Mouse (Mus musculus): ENCODE data around the gene Slc38a2. TPM values are rescaled to one million over a fixed set of nuclear protein-coding genes. Genes with fewer than 3 reads are reported as not detected.

The Slc38a2 gene
- polyA plus RNA-seq, 1 experiment from 2014 or later, result 95.3 TPM

DNA sequence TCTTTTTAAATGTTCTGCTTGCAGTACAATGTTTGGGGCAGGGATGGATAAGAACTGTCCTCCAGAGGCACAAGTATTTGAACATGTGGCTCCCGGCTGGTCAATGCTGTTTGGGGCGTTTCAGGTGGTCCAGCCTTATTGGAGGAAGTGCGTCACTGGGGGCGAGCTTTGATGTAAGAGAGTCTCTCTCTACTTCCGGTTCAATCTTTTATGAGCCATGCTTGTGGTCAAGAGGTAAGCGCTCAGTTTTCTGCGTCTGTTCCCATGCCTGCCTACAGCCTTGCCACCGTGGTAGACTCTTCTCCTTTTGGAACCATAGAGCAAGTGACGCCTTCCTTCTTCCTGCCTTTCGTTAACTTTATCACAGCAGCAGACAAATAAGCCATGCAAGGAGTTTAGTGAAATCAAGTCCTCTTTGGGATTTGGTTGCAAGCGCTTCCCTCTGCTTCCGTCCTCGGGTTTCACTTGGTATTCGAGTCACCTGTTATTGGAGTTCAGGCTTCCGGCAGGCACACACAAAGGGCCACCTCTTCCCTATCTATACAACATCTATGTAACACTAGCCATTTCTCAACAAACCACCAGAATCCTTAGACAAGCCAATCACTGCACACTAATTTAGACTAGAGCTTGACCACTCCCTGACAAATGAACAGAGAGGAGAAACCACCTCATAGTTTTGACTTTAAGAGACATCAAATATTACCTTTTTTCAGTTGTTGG lies 37.3 kb upstream of the Slc38a2 start:
- Histone ChIP-seq H3K36me3 (no peaks in the 10 kb centered on the region), H3K4me3 (replicated peaks) (no peak overlapping the region), H3K4me2 (replicated peaks) (no peak overlapping the region), H3K4me1 (replicated peaks) (0 out of 2 replicates have a peak, but pooled peaks cover 3% of the 10 kb centered on the region), H3K9me3 (no peaks in the 10 kb centered on the region), H3K27me3 (replicated peaks) (no peaks in the 10 kb centered on the region), H3K27ac (no peak overlapping the region), H3K9ac (no peak overlapping the region)
- 81% methylated on average over 15 of the region's 15 CpGs for WGBS
- ATAC-seq, result no peak

DNA sequence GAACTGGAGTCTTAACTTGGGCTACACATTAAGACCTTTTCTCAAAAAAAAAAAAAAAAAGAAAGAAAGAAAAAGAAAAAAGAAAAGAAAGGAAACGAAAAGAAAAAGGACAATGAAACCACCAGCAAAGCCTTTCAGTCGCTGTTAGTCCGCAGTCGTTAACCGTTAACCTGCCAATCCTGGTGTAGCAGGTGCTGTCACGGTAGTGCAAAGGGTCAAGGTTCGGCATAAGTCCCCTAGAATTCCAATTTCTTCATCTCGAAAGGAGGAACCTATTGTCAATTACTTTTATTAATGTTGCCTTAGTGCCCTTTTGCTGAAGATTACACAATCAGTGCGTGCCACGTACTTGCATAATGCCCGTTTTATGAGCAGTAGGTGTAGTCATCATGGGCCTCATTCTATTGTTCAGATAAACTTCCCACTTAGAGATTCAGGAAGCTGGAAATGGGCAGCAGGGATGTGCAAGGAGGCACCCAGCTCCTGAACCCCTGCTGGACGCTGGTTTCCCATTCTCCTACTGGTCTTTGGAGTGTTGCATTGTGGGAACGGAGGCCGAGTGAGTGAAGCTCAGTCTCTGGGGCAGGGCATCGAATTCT lies 36.1 kb upstream of the Slc38a2 start:
- Histone ChIP-seq H3K9ac (no peak overlapping the region), H3K27me3 (replicated peaks) (no peaks in the 10 kb centered on the region), H3K4me3 (replicated peaks) (no peak overlapping the region), H3K36me3 (no peaks in the 10 kb centered on the region), H3K4me1 (replicated peaks) (0 out of 2 replicates have a peak, but pooled peaks cover 3% of the 10 kb centered on the region), H3K9me3 (no peaks in the 10 kb centered on the region), H3K4me2 (replicated peaks) (peak overlapping the region; percentile 24), H3K27ac (peak overlapping the region; percentile 55; the same call in 1 of the 2 replicates)
- ATAC-seq, result peak; percentile 91
- WGBS, result 61% methylated on average over 15 of the region's 15 CpGs

DNA sequence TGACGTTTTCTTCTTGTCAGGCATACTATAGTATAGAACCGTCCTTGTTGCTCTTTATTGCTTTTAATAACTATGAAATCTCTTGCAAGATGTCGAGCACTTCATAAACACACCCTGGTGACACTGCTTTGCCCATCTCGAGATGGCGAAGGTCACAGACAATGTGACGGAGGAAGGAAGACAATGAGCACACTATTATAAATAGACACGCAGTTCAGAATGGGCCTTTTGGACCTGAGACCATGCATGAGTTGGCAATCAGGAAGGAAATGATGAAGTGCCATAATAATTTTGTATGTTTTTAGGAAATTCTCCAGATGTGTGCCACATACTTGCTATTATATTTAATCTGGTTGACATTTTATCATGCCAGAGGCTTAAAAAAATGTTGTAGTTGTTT lies 34.9 kb upstream of the Slc38a2 start:
- no peak overlapping the region for H3K4me2 ChIP-seq (replicated peaks)
- ATAC-seq, result no peak
- no peak overlapping the region for H3K9ac ChIP-seq
- no peaks in the 10 kb centered on the region for H3K27me3 ChIP-seq (replicated peaks)
- no peaks in the 10 kb centered on the region for H3K9me3 ChIP-seq
- 0 out of 2 replicates have a peak, but pooled peaks cover 3% of the 10 kb centered on the region for H3K4me1 ChIP-seq (replicated peaks)
- H3K4me3 ChIP-seq (replicated peaks), result no peak overlapping the region
- H3K27ac ChIP-seq, result no peak overlapping the region
- WGBS, result 70% methylated on average over 7 of the region's 7 CpGs
- no peaks in the 10 kb centered on the region for H3K36me3 ChIP-seq

DNA sequence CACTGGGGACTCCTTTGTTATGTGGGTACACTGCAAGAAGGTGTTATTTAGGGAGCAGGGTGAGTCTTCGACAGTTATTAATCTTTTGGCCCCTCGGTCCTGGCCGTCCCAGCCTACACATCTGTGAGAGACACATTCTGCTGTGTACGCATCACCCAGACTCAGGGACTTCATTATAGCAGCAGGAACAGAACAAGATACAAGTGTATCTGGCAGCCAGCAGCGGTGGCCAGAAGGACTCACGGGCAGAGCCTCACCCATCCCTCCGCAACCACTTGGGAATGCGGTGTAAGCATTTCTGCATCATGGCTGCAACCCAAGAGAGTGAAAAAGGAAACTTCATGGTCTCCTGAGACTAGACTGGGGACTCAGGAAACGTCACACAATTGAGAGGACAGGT lies 30.9 kb upstream of the Slc38a2 start:
- 85% methylated on average over 9 of the region's 9 CpGs for WGBS

DNA sequence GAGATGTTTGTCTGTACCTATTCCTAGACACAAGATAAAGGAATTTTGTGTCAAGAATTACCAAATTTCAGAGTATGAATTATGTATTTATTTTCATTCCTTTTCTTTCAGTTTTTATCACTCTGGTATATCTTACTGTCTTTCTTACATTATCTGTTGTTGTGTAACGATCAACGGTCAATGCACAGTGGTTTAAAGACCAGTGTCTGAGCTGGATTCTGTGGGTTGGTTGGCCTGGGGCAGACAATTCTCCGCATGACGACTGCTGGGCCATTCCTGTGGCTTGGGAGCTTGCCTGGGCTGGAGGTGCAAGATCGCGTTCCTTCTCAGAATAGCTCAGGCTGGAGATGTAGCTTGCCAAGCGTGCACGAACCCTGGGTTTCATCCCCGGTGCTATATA lies 30.3 kb upstream of the Slc38a2 start:
- Histone ChIP-seq H3K9me3 (no peaks in the 10 kb centered on the region), H3K36me3 (no peaks in the 10 kb centered on the region), H3K9ac (no peak overlapping the region), H3K27me3 (replicated peaks) (no peaks in the 10 kb centered on the region), H3K4me3 (replicated peaks) (no peak overlapping the region), H3K4me2 (replicated peaks) (no peak overlapping the region), H3K27ac (no peak overlapping the region), H3K4me1 (replicated peaks) (peaks cover 5% of the 10 kb centered on the region)
- no peak for ATAC-seq
- WGBS, result 85% methylated on average over 9 of the region's 9 CpGs

More for the DNA sequence above, 30.9 kb upstream of the Slc38a2 start:
- ATAC-seq, result no peak
- H3K4me2 ChIP-seq (replicated peaks), result no peak overlapping the region
- H3K4me3 ChIP-seq (replicated peaks), result no peak overlapping the region
- no peaks in the 10 kb centered on the region for H3K27me3 ChIP-seq (replicated peaks)
- no peaks in the 10 kb centered on the region for H3K9me3 ChIP-seq
- H3K36me3 ChIP-seq, result no peaks in the 10 kb centered on the region
- H3K27ac ChIP-seq, result no peak overlapping the region
- H3K9ac ChIP-seq, result no peak overlapping the region
- H3K4me1 ChIP-seq (replicated peaks), result peaks cover 5% of the 10 kb centered on the region

DNA sequence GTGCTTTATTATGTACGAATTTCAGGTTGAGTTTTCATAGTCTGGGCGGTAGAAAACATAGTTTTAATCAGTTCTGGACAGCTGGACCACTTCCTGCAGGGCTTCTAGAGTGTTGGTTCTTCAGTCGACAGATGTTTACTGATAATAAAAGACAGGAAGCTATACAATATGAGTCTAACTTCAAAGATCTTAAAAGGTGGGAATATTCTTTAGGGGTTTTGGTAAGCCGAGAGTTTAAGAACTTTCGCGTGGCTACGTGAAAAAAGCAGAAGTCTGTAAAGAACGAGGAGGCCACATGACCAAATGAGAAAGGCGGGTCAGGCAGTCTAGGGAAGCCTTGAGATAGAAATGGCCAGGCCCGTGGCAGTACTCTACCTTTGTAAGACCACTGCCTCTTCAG lies 29.5 kb upstream of the Slc38a2 start:
- H3K4me1 ChIP-seq (replicated peaks), result peaks cover 5% of the 10 kb centered on the region
- no peaks in the 10 kb centered on the region for H3K36me3 ChIP-seq
- no peak overlapping the region for H3K4me3 ChIP-seq (replicated peaks)
- 47% methylated on average over 10 of the region's 10 CpGs for WGBS
- H3K9me3 ChIP-seq, result no peaks in the 10 kb centered on the region
- H3K27me3 ChIP-seq (replicated peaks), result no peaks in the 10 kb centered on the region
- no peak overlapping the region for H3K9ac ChIP-seq
- no peak overlapping the region for H3K4me2 ChIP-seq (replicated peaks)
- no peak for ATAC-seq
- H3K27ac ChIP-seq, result no peak overlapping the region; the same call in 1 of the 2 replicates

DNA sequence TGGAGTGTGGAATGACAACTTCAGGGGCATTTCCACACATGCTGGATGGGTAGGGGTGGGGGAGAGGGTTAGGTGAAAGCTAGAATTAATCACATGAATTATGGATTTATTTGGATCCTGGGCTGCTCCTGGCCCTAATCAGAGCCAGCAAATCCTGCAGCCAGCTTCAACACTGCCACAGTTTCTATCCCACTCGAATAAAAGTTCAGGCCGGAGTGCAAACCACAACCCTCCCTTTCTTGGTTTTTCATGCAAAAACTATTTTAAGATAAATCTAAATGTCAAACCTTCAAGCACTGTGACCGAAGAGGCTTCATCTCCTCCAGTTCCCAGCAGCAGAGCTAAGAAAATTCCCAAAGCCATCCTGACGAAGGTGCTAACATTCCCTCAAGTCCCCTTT lies 28.8 kb upstream of the Slc38a2 start:
- Histone ChIP-seq H3K9ac (no peak overlapping the region), H3K4me3 (replicated peaks) (no peak overlapping the region), H3K4me2 (replicated peaks) (no peak overlapping the region), H3K4me1 (replicated peaks) (peaks cover 5% of the 10 kb centered on the region), H3K36me3 (no peaks in the 10 kb centered on the region), H3K9me3 (no peaks in the 10 kb centered on the region), H3K27me3 (replicated peaks) (no peaks in the 10 kb centered on the region), H3K27ac (no peak overlapping the region; the same call in 1 of the 2 replicates)
- no peak for ATAC-seq
- WGBS, result 61% methylated on average over 4 of the region's 4 CpGs

DNA sequence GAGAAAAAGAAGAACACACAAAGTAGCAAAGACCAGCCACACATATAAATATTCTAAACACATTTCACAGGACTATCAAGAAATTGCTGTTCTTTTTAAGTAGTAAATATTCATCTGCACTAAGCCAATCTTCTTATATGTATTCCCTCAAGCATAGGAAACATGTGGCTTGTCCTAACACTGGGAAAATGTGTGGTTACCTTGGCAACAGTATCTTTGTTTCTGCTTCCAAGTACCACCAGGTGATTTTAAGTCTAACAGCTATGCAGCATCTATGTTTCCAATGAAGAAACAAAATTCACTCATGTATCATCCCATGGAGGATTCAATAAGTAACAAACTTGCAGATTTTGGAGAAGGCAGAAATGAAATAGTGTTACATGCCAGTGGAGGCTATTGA lies 25.0 kb upstream of the Slc38a2 start:
- ATAC-seq, result no peak
- H3K9me3 ChIP-seq, result no peaks in the 10 kb centered on the region

DNA sequence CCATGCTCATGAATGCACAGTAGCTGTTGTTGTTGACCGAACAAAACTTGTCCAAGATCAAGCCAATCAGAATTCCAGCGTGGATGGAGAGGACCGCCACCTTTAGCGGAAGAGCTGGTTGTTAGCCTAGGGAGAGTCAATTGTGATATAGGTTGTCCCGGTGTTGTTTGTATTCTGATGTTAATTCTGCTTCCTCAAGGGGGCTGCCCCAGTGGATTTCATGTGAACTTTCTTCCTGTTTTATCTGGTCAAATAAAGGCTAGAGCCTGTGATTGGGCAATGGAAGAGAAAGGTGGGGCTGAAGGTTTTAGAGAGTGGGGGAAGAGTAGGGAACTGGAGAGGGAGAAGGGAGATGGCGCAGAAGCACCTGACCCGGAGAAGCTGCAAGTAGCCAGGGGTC lies 22.7 kb upstream of the Slc38a2 start:
- WGBS, result 78% methylated on average over 7 of the region's 7 CpGs
- Histone ChIP-seq H3K27me3 (replicated peaks) (no peaks in the 10 kb centered on the region), H3K27ac (no peak overlapping the region), H3K4me2 (replicated peaks) (no peak overlapping the region), H3K9ac (no peak overlapping the region), H3K4me3 (replicated peaks) (no peak overlapping the region), H3K9me3 (no peaks in the 10 kb centered on the region), H3K4me1 (replicated peaks) (no peaks in the 10 kb centered on the region), H3K36me3 (no peaks in the 10 kb centered on the region)
- ATAC-seq, result no peak

More for the DNA sequence above, 25.0 kb upstream of the Slc38a2 start:
- no peaks in the 10 kb centered on the region for H3K27me3 ChIP-seq (replicated peaks)
- H3K4me2 ChIP-seq (replicated peaks), result no peak overlapping the region
- peaks cover 5% of the 10 kb centered on the region for H3K4me1 ChIP-seq (replicated peaks)
- H3K36me3 ChIP-seq, result no peaks in the 10 kb centered on the region
- H3K27ac ChIP-seq, result no peak overlapping the region
- no peak overlapping the region for H3K9ac ChIP-seq
- no peak overlapping the region for H3K4me3 ChIP-seq (replicated peaks)

DNA sequence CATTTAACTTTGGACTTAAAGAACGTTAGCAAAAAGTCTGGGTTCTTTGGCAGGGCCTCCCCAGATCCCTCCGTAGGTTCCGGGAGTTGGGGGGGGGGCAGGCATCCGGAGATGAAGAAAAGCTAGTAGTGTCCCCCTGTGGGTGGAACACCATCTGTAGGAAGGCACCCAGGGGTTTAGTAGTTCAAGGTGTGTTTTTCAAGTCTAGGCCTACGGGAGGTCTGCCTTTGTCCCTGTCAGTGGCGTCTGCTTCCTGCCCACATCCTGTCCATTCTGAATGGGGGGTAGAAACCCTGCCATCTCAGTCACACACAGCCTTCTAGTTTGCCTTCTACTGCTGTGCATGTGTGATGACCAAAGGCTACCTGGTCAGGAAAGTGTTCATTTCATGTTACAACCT lies 20.6 kb upstream of the Slc38a2 start:
- Histone ChIP-seq H3K27me3 (replicated peaks) (no peaks in the 10 kb centered on the region), H3K4me1 (replicated peaks) (no peaks in the 10 kb centered on the region), H3K4me2 (replicated peaks) (no peak overlapping the region), H3K9me3 (no peaks in the 10 kb centered on the region), H3K9ac (no peak overlapping the region), H3K36me3 (no peaks in the 10 kb centered on the region), H3K4me3 (replicated peaks) (no peak overlapping the region), H3K27ac (no peak overlapping the region)
- WGBS, result 88% methylated on average over 6 of the region's 6 CpGs
- ATAC-seq, result no peak

DNA sequence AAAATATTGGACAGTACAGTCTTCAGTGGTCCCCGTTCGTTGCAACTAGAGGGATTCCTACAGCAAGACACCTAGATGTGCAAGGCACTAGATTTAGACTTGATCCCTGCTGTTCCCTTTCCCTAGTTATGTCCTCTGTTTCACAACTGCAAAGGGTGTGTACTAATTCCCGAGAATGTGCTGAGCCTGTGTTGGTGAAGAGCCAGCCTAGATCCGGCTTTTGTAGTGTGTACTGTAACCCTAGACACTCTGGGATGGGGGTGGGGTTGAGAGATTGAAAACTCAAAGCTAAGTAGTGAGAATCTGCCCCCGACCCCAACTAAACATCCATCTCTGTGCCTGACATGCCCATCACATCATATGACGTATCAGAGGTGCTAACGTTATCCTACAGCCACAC lies 18.9 kb upstream of the Slc38a2 start:
- Histone ChIP-seq H3K9ac (no peak overlapping the region), H3K36me3 (no peaks in the 10 kb centered on the region), H3K9me3 (no peaks in the 10 kb centered on the region), H3K4me3 (replicated peaks) (no peak overlapping the region), H3K27ac (no peak overlapping the region), H3K4me2 (replicated peaks) (no peak overlapping the region), H3K4me1 (replicated peaks) (no peaks in the 10 kb centered on the region), H3K27me3 (replicated peaks) (no peaks in the 10 kb centered on the region)
- ATAC-seq, result no peak
- 77% methylated on average over 7 of the region's 7 CpGs for WGBS

DNA sequence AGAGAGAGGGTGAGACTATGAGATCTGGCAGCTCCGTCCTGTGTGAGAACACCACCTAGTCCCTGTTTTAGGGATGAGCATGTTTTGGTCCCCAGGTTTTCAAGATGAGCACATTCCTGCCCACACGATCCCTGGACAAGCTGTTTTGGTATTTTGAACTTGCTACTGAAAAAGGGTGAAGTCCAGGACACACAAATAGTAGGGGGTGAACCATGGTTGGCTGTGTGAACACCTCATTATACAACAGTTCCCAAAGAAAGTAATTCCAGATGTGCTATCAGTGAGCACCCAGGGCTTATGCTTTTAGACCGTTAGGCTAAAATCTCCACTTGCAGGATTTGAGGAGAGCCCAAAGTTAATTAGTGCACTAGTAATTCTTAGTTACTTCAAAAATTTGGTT lies 17.7 kb upstream of the Slc38a2 start:
- Histone ChIP-seq H3K27me3 (replicated peaks) (no peaks in the 10 kb centered on the region), H3K4me1 (replicated peaks) (no peaks in the 10 kb centered on the region), H3K9ac (no peak overlapping the region), H3K27ac (no peak overlapping the region), H3K4me2 (replicated peaks) (no peak overlapping the region), H3K36me3 (no peaks in the 10 kb centered on the region), H3K9me3 (no peaks in the 10 kb centered on the region), H3K4me3 (replicated peaks) (no peak overlapping the region)
- ATAC-seq, result no peak
- WGBS, result 81% methylated on average over 3 of the region's 3 CpGs

DNA sequence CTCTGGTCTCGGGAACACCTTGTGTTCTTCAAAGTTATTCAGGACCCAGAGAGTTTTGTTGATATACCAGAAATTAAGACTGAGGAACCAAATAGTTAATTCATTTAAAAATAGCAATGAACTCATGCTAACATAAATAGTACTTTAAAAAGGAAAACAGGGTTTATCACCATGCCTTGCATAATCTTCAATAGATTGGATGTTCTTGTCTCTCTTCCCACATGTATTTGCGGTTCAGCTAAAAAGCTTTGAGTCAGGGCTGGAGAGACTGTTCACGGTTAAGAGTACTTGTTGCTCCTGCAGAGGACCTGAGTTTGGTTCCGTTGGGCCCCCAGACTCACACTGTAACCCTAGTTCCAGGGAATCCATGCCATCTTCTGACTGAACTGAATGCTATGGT lies 16.8 kb upstream of the Slc38a2 start:
- WGBS, result 80% methylated on average over 4 of the region's 4 CpGs
- H3K9ac ChIP-seq, result no peak overlapping the region

More for the DNA sequence above, 16.8 kb upstream of the Slc38a2 start:
- Histone ChIP-seq H3K27ac (no peak overlapping the region), H3K4me1 (replicated peaks) (no peaks in the 10 kb centered on the region), H3K9me3 (no peaks in the 10 kb centered on the region), H3K4me3 (replicated peaks) (no peak overlapping the region), H3K27me3 (replicated peaks) (no peaks in the 10 kb centered on the region), H3K4me2 (replicated peaks) (no peak overlapping the region), H3K36me3 (no peaks in the 10 kb centered on the region)
- no peak for ATAC-seq

Data from intestine, embryonic 15.5 days (tissue).